Mouse (Mus musculus) liver, embryonic 12.5 days (tissue): Measurements from ENCODE around the gene Cyp2t4. TPM values are rescaled to one million over a fixed set of nuclear protein-coding genes. Genes with fewer than 3 reads are reported as not detected.

Source experiments
- ATAC-seq: fragments of 200-750 bp; cut with Nextera tagmentation; 2 replicates; pipeline ENCODE4 v1.8.0; 2017; ENCODE audit warnings: moderate number of reproducible peaks, mild to moderate bottlenecking, moderate library complexity
- H3K27ac ChIP-seq: fragments of 300-500 bp; sonication (generic); 2 replicates; pipeline ENCODE4 v1.5.1; 2016; ENCODE audit warnings: mild to moderate bottlenecking
- H3K27me3 ChIP-seq: fragments of 300-500 bp; sonication (generic); replicated peaks from 2 replicates; pipeline ENCODE4 v1.6.1; 2016; ENCODE audit warnings: mild to moderate bottlenecking, moderate library complexity
- H3K36me3 ChIP-seq: fragments of 300-500 bp; sonication (generic); 2 replicates; pipeline ENCODE4 v1.6.1; 2016; ENCODE audit warnings: mild to moderate bottlenecking, moderate library complexity
- H3K4me1 ChIP-seq: fragments of 300-500 bp; sonication (generic); 2 replicates; pipeline ENCODE4 v1.6.1; 2016
- H3K4me2 ChIP-seq: fragments of 300-500 bp; sonication (generic); 2 replicates; pipeline ENCODE4 v1.6.1; 2016; ENCODE audit warnings: mild to moderate bottlenecking, moderate library complexity
- H3K4me3 ChIP-seq: fragments of 300-500 bp; sonication (generic); 2 replicates; pipeline ENCODE4 v1.5.1; 2016; ENCODE audit warnings: mild to moderate bottlenecking, moderate library complexity
- H3K9ac ChIP-seq: fragments of 300-500 bp; sonication (generic); 2 replicates; pipeline ENCODE4 v1.6.1; 2016; ENCODE audit warnings: mild to moderate bottlenecking, moderate library complexity
- H3K9me3 ChIP-seq: fragments of 300-500 bp; sonication (generic); replicated peaks from 2 replicates; pipeline ENCODE4 v1.6.1; 2016; ENCODE audit warnings: mild to moderate bottlenecking, moderate library complexity
- WGBS: fragments of 180-500 bp; shearing (Covaris S2); methylation state at CpG from one replicate; pipeline ENCODE4 v1.1.7; 2016; ENCODE audit not compliant: insufficient replicate concordance; 5-methylcytosine and 5-hydroxymethylcytosine counted together
- polyA plus RNA-seq: library from polyadenylated mRNA; unstranded; fragments of >200 nt; fragmentation: Nextera tagmentation; extraction: Ambion mirVana; gene quantifications from 2 replicates; pipeline ENCODE4 v1.2.1, GENCODE M21; 2016

Cyp2t4 gene
- polyA plus RNA-seq, 1 experiment from 2014 or later = not detected

DNA sequence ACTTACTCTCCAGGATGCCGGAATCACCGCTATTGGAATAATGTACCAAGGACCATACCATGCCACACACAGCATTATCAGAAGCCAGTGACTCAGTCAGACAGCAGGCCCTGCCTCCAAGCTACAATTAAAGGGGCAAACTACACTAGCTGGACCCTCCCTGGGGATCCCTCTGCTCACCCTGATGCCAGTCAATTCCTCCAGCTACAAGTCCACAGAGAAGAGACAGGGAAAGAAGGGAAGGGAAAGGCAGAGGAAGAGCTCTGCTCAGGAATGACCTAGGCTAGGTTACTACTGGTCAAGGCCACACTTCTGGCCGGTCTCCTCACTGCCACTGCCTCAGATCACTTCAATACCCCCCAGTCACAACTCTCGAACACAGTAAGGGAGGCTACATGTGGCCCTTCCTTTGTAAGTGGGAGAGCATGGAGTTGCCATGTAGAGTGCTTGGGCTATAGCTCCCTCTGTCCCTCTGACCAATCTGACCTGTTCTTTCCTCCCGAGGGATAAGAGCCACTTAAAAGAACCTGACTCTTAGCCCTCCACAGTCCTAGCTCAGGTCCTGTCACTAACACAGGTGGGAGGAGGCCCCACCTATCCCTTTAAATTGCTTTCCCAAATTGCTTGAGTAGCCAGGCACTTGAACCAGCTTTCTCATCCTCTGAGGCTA is 9.4 kb downstream of the Cyp2t4 start:
- Histone ChIP-seq H3K9me3 (no peaks in the 10 kb centered on the region), H3K4me3 (no peak overlapping the region), H3K27me3 (no peaks in the 10 kb centered on the region), H3K36me3 (peaks cover 65% of the 10 kb centered on the region), H3K4me2 (peak overlapping the region; percentile 33; the same call in 1 of the 2 replicates), H3K4me1 (peaks cover 67% of the 10 kb centered on the region), H3K27ac (no peak overlapping the region), H3K9ac (0 out of 2 replicates have a peak overlapping the region, but pooled peaks have one; percentile 17)
- 72% methylated on average over 5 of the region's 5 CpGs for WGBS
- no peak for ATAC-seq

DNA sequence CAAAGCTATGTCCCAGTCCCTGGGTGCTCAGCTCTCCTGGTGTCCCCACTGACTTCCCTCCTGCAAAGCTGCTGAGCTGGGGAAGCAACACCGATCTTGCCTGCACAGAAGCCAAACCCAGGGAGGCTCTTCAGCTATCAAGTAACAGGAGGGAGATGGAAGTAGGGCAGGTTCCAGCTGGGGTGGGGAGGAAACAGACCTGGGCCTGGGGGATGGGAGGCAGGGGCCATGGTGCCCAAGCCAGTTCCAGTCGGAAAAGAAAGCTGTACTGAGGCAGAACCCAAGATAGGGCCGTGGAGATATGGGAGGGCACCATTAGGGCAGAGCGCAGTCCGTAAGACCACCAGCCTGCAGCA is 9.9 kb downstream of the Cyp2t4 start:
- peak overlapping the region; percentile 17; the same call in 1 of the 2 replicates for H3K9ac ChIP-seq
- no peak overlapping the region for H3K4me3 ChIP-seq
- ATAC-seq = no peak
- H3K36me3 ChIP-seq = peaks cover 60% of the 10 kb centered on the region
- H3K27me3 ChIP-seq = no peaks in the 10 kb centered on the region
- H3K27ac ChIP-seq = no peak overlapping the region
- no peaks in the 10 kb centered on the region for H3K9me3 ChIP-seq
- 73% methylated on average over 5 of the region's 5 CpGs for WGBS
- H3K4me1 ChIP-seq = peaks cover 72% of the 10 kb centered on the region
- H3K4me2 ChIP-seq = peak overlapping the region; percentile 33; the same call in 1 of the 2 replicates

DNA sequence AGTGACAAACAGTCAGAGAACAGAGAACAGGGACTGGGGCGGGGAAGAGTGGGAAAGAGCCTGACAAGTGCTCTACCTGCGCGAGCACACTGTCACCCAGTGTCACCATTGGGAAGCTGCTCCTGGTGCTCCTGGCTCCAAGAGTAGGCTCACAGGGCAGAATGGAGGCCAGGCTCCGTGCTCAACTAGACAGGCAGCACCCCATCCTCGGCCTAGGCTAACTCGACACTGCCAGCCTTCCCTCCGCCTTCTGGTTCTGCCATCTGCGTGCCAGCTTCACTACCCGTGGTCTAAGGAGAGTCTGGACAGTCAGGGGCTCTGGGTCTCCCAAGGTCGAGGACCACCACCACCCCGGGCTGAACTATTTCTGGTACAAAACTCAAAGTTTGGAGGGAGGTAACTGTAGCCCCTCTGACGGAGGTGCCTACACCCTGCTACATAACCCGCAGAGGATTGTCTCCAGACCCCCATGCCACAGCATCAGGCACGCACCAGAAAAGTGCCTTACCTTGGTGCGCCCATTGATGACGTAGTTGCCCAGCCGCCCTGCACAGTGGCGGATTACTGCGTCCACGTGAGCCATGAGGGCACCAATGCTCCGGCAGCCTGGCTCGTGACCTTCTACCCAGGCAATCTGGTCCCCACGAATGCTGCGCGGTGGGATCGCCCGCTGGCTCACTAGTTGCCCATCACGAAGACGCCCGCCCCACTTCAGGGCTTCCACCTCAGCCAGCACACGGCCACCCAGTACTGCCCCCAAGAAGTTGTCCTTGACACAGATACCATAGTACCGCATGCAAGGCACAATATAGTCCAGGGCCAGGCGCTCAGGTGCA is 10.8 kb downstream of the Cyp2t4 start:
- WGBS = 82% methylated on average over 33 of the region's 33 CpGs
- peak overlapping the region; percentile 20; the same call in 1 of the 2 replicates for H3K4me3 ChIP-seq
- H3K27me3 ChIP-seq = no peaks in the 10 kb centered on the region
- H3K4me2 ChIP-seq = peak overlapping the region; percentile 81
- no peaks in the 10 kb centered on the region for H3K9me3 ChIP-seq
- 0 out of 2 replicates have a peak overlapping the region, but pooled peaks have one; percentile 3 for H3K9ac ChIP-seq
- peaks cover 51% of the 10 kb centered on the region for H3K36me3 ChIP-seq
- peaks cover 76% of the 10 kb centered on the region for H3K4me1 ChIP-seq
- no peak overlapping the region for H3K27ac ChIP-seq
- no peak for ATAC-seq

DNA sequence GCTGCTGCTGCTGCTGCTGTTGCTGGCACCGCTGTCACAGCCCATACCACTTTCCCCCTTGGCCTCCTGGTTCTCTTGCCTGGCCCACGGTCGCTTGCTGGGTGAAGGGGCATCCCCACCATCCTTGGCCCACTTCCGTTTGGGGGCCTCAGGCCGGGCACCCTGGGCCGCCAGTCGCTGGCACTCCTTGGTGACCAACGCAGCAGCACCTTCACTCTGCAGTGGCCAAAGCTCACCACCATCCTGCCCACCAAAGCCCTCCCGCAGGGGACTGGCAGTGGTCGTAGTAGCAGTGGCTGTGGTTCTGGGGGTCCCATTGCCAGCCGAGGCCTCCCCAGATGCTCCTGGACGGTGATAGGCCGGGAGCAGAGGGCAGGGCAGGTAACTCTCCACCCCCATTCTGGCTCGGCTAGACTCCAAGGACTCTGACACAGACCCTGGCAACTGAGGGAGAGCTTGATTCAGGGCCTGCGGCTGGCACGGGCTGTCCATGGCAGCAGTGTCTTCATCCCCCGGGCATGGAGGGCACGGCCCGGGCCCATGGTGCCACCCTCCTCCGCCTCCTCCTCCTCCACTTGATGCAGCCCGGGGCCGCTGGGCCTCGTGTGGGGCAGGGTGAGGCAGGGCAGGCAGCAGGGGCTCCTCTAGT is 11.6 kb downstream of the Cyp2t4 start:
- peaks cover 74% of the 10 kb centered on the region for H3K4me1 ChIP-seq
- no peak for ATAC-seq
- no peaks in the 10 kb centered on the region for H3K27me3 ChIP-seq
- peak overlapping the region; percentile 90 for H3K9ac ChIP-seq
- WGBS = 76% methylated on average over 23 of the region's 23 CpGs
- H3K4me3 ChIP-seq = peak overlapping the region; percentile 84
- no peaks in the 10 kb centered on the region for H3K9me3 ChIP-seq
- H3K36me3 ChIP-seq = peaks cover 47% of the 10 kb centered on the region
- peak overlapping the region; percentile 92 for H3K27ac ChIP-seq
- H3K4me2 ChIP-seq = peak overlapping the region; percentile 81

DNA sequence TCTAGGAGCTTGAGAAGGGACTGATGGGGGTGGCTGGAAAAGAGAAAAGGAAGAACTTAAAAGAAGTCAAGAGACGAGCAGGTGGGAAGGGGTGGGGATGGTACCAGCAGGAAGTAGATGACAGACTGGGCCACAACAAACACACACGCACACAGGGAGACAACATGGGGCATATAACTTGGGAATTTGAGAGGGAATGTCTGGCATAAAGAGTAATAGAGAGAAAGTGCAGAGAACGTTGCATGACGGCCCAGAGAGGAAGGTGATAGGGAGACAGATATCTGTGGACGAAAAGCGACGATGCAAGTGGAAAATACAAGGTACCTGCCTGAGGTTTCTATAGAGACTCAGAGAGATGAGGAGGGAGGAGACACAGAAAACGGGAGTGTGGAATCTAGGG is 12.2 kb downstream of the Cyp2t4 start:
- no peaks in the 10 kb centered on the region for H3K9me3 ChIP-seq
- peak overlapping the region; percentile 84 for H3K4me3 ChIP-seq
- peak overlapping the region; percentile 90 for H3K9ac ChIP-seq
- H3K27ac ChIP-seq = peak overlapping the region; percentile 92
- ATAC-seq = peak; percentile 1; the same call in 1 of the 2 replicates
- 4% methylated on average over 8 of the region's 8 CpGs for WGBS
- H3K36me3 ChIP-seq = peaks cover 47% of the 10 kb centered on the region
- no peaks in the 10 kb centered on the region for H3K27me3 ChIP-seq
- peak overlapping the region; percentile 81 for H3K4me2 ChIP-seq
- H3K4me1 ChIP-seq = peaks cover 68% of the 10 kb centered on the region

DNA sequence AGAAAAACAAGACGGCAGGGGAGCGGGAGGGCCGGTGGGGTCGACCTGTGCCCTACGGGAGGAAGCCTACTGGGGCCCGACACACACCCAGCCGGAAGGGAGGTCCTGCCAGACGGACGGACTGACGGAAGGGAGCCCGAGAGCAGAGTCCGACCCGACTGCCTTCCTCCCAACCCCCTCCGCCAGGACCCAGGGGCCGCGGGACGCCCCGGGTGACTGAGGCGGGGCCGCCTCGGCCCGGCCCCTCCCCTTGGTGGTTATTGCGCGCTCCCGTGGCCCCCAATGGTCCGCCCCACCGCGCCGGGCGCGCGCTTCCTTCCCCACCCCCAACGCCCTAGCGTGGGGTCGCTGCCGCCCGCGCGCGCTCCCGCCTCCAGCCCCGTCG is 12.7 kb downstream of the Cyp2t4 start:
- H3K27me3 ChIP-seq = no peaks in the 10 kb centered on the region
- H3K4me3 ChIP-seq = peak overlapping the region; percentile 84
- no peaks in the 10 kb centered on the region for H3K9me3 ChIP-seq
- peaks cover 63% of the 10 kb centered on the region for H3K4me1 ChIP-seq
- H3K9ac ChIP-seq = peak overlapping the region; percentile 90
- peaks cover 45% of the 10 kb centered on the region for H3K36me3 ChIP-seq
- peak; percentile 76 for ATAC-seq
- under 1% methylated on average over 40 of the region's 43 CpGs for WGBS
- peak overlapping the region; percentile 81 for H3K4me2 ChIP-seq
- H3K27ac ChIP-seq = peak overlapping the region; percentile 92

DNA sequence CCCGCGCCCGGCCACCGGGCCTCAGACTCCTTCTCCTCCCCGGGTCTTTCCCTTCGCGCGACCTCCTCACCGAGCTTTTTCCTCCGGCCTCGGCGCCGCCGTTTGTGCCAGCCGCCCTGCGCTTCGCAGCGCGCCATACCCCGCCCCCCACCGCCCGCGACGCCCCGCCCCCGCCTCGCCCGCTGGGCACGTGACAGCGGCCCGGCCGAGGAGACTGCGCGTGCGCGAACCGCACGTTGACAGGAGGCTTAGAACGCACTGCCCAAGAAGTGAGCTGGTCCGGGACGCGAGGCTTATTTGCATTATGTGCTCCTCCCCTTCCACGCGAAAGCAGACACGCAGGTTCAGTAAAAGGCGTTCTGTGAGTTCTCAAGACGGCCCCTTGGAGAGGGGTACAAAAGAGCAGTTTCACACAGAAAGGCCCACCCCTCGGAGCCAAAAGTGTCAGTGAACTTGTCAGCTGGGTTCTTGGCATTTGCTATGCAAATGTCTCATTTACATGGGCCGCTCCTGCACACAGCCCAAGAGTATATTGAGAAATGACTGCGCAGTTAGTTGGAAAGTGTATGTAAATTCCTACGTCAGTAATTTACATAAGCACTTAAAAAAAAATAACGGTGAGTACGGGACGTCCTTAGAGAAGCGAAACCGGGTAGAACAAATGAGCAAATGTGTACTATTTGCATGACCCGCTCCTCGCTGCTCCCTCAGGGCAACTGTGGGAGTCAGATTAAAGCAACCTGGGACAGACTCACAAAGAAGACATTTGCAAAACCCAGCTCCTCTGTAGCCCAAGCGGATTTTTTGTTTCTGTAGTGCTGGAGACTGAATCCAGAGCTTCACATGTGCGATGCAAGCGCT is 13.3 kb downstream of the Cyp2t4 start, which contains the start of gene Egln2:
Gene Egln2, minus strand, starts transcription at position 189 of the 861 bp plus-strand sequence.
- peak; percentile 86 for ATAC-seq
- Histone ChIP-seq H3K4me3 (peak within 1 kb of the TSS; percentile 84), H3K36me3 (peaks cover 45% of the 10 kb centered on the region), H3K4me1 (peaks cover 56% of the 10 kb centered on the region), H3K27ac (peak within 1 kb of the TSS; percentile 92), H3K9ac (peak within 1 kb of the TSS; percentile 90), H3K9me3 (no peaks in the 10 kb centered on the region), H3K4me2 (peak within 1 kb of the TSS; percentile 81), H3K27me3 (no peaks in the 10 kb centered on the region)
- WGBS = 1% methylated on average over 60 of the region's 61 CpGs

DNA sequence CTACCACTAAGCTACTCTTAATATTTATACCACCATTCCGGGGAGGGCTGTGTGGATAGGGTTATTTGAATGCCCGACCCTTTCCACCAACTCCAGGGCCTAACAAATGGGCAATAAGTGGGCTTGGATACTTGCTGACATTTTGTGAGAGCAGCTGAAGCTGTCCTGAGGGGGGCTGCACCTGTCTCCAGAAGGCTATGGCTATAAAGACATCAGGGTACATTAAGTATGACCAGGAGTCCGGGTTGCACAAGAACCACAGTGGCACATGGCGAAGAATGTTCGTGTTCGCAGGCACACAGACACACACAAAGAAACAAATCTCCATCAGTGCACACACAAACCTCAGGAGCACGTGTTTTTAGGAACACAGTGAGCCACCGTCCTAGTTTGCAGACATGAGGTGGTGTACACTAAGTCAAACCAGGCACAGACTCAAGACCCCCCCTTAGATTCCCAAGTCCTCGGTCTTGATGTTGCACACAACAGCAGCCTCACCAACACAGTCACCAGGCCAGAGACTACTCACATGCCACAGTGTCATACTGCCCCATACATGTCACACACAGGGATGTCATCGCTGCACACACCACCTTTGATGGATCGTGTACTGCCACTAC is 14.1 kb downstream of the Cyp2t4 start:
- Histone ChIP-seq H3K27ac (peak overlapping the region; percentile 92), H3K9ac (peak overlapping the region; percentile 90), H3K9me3 (no peaks in the 10 kb centered on the region), H3K27me3 (no peaks in the 10 kb centered on the region), H3K36me3 (peaks cover 45% of the 10 kb centered on the region), H3K4me1 (peaks cover 49% of the 10 kb centered on the region), H3K4me3 (peak overlapping the region; percentile 84), H3K4me2 (peak overlapping the region; percentile 81)
- no peak for ATAC-seq
- WGBS = 73% methylated on average over 11 of the region's 11 CpGs

DNA sequence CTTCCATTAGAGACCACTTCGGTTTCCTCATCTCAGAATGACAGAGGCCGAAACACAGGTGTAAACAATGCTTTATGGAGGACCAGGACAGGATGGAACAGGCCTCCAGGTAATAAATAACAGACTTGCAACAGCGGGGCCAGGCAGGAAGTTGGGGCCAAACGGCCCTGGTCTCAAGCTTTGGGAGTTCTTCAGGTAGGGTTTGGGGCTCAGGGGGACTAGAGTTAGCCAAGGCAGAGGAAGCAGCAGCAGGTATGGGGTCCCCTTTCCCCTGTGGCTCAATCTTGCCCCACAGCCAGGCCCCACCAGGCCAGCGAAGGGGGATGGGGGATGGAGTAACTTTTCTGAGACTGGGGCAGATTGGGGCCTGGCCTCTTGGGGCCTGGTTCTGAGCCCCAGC is 14.9 kb downstream of the Cyp2t4 start:
- Histone ChIP-seq H3K4me3 (no peak overlapping the region), H3K9ac (no peak overlapping the region), H3K27ac (0 out of 2 replicates have a peak overlapping the region, but pooled peaks have one; percentile 13), H3K4me1 (peaks cover 44% of the 10 kb centered on the region), H3K4me2 (no peak overlapping the region), H3K9me3 (no peaks in the 10 kb centered on the region), H3K36me3 (peaks cover 45% of the 10 kb centered on the region), H3K27me3 (no peaks in the 10 kb centered on the region)
- 74% methylated on average over 5 of the region's 5 CpGs for WGBS
- no peak for ATAC-seq

DNA sequence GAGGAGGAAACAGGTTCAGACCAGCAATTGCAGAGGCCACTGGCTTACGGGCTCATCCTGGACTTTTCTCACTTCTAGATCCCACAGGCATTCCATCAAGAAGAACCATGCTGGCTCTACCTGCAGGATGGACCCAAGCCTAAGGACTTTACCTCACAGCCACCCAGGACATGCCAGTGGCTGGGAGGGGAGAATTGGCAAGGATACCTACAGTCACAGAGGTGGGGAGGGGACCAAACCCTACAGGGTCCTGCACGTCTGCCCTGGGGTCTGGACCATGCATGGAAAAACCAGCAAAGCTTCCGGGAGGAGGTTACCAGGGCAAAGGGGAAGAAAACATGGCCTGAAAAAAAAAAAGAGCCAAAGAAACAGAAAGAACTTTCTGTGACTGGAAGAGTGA is 17.5 kb downstream of the Cyp2t4 start:
- peaks cover 46% of the 10 kb centered on the region for H3K36me3 ChIP-seq
- H3K27me3 ChIP-seq = no peaks in the 10 kb centered on the region
- 77% methylated on average over 3 of the region's 3 CpGs for WGBS
- ATAC-seq = no peak
- no peak overlapping the region for H3K4me2 ChIP-seq
- no peak overlapping the region for H3K9ac ChIP-seq
- no peaks in the 10 kb centered on the region for H3K9me3 ChIP-seq
- H3K27ac ChIP-seq = no peak overlapping the region
- no peak overlapping the region for H3K4me3 ChIP-seq
- peaks cover 26% of the 10 kb centered on the region for H3K4me1 ChIP-seq

DNA sequence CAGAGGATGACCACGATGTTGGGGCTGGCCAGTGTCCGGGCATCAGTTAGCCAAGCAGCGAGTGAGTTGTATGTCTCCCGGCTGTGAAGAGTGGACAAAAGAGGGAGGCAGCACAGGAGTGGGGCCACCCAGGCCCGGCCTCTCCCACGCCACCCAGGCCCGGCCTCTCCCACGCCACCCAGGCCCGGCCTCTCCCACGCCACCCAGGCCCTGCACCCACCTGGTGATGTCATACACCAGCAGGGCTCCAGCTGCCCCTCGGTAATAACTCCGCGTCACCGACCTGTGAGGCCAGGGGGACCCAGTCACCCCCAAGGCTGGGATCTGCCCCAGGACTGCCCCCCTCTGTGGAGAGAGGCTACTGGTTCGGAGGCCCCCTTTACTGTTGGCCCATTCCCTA is 21.0 kb downstream of the Cyp2t4 start:
- Histone ChIP-seq H3K27me3 (no peaks in the 10 kb centered on the region), H3K27ac (no peak overlapping the region), H3K9me3 (no peaks in the 10 kb centered on the region), H3K4me1 (peaks cover 22% of the 10 kb centered on the region), H3K36me3 (peaks cover 46% of the 10 kb centered on the region), H3K9ac (peak overlapping the region; percentile 0; the same call in 1 of the 2 replicates), H3K4me2 (no peak overlapping the region), H3K4me3 (no peak overlapping the region)
- ATAC-seq = no peak
- WGBS = 80% methylated on average over 15 of the region's 15 CpGs
